Mouse (Mus musculus): ENCODE measurements around the gene Kcnh4.

DNA sequence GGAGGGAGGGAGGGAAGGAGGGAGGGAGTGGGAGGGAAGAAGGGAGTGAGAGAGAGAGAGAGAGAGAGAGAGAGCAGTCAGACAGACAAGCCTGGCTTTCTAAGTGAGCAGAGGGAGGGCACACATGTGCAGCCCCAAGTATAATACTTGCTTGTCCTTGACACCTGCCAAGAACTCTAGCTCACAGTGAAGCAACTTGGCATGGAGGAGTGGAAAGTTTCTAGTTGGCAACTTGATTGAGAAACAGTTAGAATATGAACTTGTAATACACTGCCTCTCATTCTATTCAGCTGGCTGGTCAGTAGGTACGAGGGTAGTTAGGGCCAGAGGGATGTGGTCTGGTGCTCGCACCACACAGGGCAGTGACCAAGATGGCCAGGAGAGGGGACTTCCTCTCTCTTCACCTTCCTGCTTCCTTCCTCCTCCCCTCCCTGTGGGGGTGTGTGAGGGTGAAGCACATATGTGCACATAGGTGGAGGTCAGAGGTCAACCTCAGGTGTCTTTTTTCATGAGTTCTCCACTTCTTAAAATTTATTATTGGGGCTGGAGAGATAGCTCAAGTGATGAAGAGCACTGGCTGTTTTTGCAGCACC lies 31.8 kb upstream of the Kcnh4 start:
- TF ChIP-seq POLR2A (IDR thresholded peaks at IDR 0.05; ENCODE audit: insufficient read depth, low read depth, low read length) (no peak), CTCF (IDR thresholded peaks at IDR 0.05) (no peak)
